Mouse (Mus musculus) kidney, postnatal 4 days (tissue): ENCODE data around the gene Tcp11l1.

Experiments
- DNase-seq, 2 experiments: peaks; one replicate each; pipeline ENCODE4 v3.0.0; 2021; ENCODE audit warnings: mixed read lengths in 2 of 2

The Tcp11l1 gene

GRCm38 (mm10) chr2:104711585-104712485 is at the start of gene Tcp11l1:
TSS of gene Tcp11l1 (minus strand) at chr2:104712169.
- DNase-seq, result peak; percentile 76 to 83

GRCm38 (mm10) chr2:104750611-104751010 is 38.6 kb upstream of the Tcp11l1 start:
- DNase-seq, result peak in 1 of 2 experiments; percentile 34

GRCm38 (mm10) chr2:104748652-104749183 is 36.7 kb upstream of the Tcp11l1 start:
- DNase-seq, result no peak

- peak; percentile 44 to 49 for DNase-seq
Measured at GRCm38 (mm10) chr2:104746251-104746650, 34.3 kb upstream of the Tcp11l1 start.

GRCm38 (mm10) chr2:104743971-104744370 is 32.0 kb upstream of the Tcp11l1 start:
- peak in 1 of 2 experiments; percentile 48 for DNase-seq

GRCm38 (mm10) chr2:104743160-104743559 is 31.2 kb upstream of the Tcp11l1 start:
- peak in 1 of 2 experiments; percentile 46 for DNase-seq

- peak; percentile 95 to 97 for DNase-seq
Measured at GRCm38 (mm10) chr2:104742741-104743064, 30.7 kb upstream of the Tcp11l1 start, which contains the start of gene Depdc7. TSS of gene Depdc7 (minus strand) at chr2:104742878.

GRCm38 (mm10) chr2:104741896-104742740 is 30.1 kb upstream of the Tcp11l1 start:
- DNase-seq, result no peak

- no peak for DNase-seq
Measured at GRCm38 (mm10) chr2:104741015-104741758, 29.2 kb upstream of the Tcp11l1 start.

- no peak for DNase-seq
Measured at GRCm38 (mm10) chr2:104740248-104740949, 28.4 kb upstream of the Tcp11l1 start.

GRCm38 (mm10) chr2:104739691-104740090 is 27.7 kb upstream of the Tcp11l1 start:
- DNase-seq, result no peak

GRCm38 (mm10) chr2:104736241-104736640 is 24.3 kb upstream of the Tcp11l1 start:
- no peak for DNase-seq

- DNase-seq, result no peak
Measured at GRCm38 (mm10) chr2:104732562-104733256, 20.7 kb upstream of the Tcp11l1 start.

GRCm38 (mm10) chr2:104732033-104732444 is 20.1 kb upstream of the Tcp11l1 start:
- peak in 1 of 2 experiments; percentile 22 for DNase-seq

GRCm38 (mm10) chr2:104727369-104727768 is 15.4 kb upstream of the Tcp11l1 start:
- DNase-seq, result no peak

- no peak for DNase-seq
Measured at GRCm38 (mm10) chr2:104722021-104722420, 10.1 kb upstream of the Tcp11l1 start.

GRCm38 (mm10) chr2:104717827-104718226 is 5.9 kb upstream of the Tcp11l1 start:
- no peak for DNase-seq

- peak in 1 of 2 experiments; percentile 12 for DNase-seq
Measured at GRCm38 (mm10) chr2:104717231-104717735, 5.3 kb upstream of the Tcp11l1 start.

- DNase-seq, result no peak
Measured at GRCm38 (mm10) chr2:104716279-104716678, 4.3 kb upstream of the Tcp11l1 start, which contains the start of gene Pin1rt1. TSS of gene Pin1rt1 (minus strand) at chr2:104716379.

- peak; percentile 33 to 43 for DNase-seq
Measured at GRCm38 (mm10) chr2:104714254-104714691, 2.3 kb upstream of the Tcp11l1 start.

GRCm38 (mm10) chr2:104712486-104712809 is 479 bp upstream of the Tcp11l1 start:
- DNase-seq, result no peak
